In the genomic region with DNA sequence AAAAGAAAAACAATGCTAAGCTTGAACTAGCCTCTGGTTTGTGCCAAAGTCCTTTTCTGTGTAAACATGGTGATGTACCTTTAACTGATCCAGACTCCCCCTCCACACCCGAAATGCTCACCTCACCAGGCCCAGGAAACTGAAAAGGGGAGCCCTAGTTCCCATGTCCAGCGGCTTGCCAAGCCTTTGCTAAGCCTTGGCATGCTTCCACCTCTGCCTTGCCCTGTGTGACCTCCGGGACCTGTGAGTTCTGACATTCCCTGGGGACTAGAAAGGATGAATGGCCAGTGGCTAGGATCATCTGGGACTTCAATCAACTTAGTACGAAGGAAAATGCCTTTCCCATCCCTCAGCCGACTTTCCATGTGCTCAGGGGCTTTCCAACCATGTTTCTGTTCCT, we compare ENCODE assay signal across 16 mouse cellular contexts.
DNase-seq lines count a peak whose midpoint lies in the region; ATAC-seq lines count a peak whose summit lies in the region.
"Had no signal": no experiment of that assay in that cellular context is flagged by ENCODE, and none has a peak within 500 bp of the region (broad histone marks: within the 10 kb centered on the region; RNA-seq: fewer than 3 reads in every experiment).

No protein-coding gene starts in this region.

- no peaks in the 10 kb centered on the region for H3K27me3 ChIP-seq in liver, embryonic 15.5 days
- no peaks in the 10 kb centered on the region for H3K27me3 ChIP-seq in liver, embryonic 12.5 days (replicated peaks)
- H3K27me3 ChIP-seq: embryonic facial prominence, embryonic 13.5 days; hindbrain, embryonic 12.5 days; limb, embryonic 12.5 days; neural tube, embryonic 13.5 days had no signal

- intact Hi-C loops in gastrocnemius, postnatal 36 days (cut with DNase I), result no loop called here

- H3K9me3 ChIP-seq in liver, embryonic 15.5 days (replicated peaks), result no peaks in the 10 kb centered on the region
- no peaks in the 10 kb centered on the region for H3K9me3 ChIP-seq in liver, embryonic 12.5 days (replicated peaks)
- H3K9me3 ChIP-seq: embryonic facial prominence, embryonic 13.5 days; hindbrain, embryonic 12.5 days; neural tube, embryonic 13.5 days had no signal

- peak; percentile 81 for DNase-seq in adrenal gland, postnatal 10 days
- DNase-seq in gastrocnemius, postnatal 36 days, result peak; percentile 62 to 70
- peak; percentile 66 for DNase-seq in kidney, postnatal 14 days
- DNase-seq in spleen, adult 12 weeks (ENCODE audit: low spot score), result no peak
- DNase-seq in c-Kit-positive CD71-positive TER-119-positive erythroid progenitor cells, embryonic 14.5 days (ENCODE audit: low spot score), result no peak
- DNase-seq in layer of hippocampus, adult 11-12 months (ENCODE audit: low spot score), result no peak
- DNase-seq: cerebellum, adult 11-12 months; layer of hippocampus, adult 9-11 months; thymus, adult 2 months had no signal

- WGBS in liver, embryonic 15.5 days (ENCODE audit: insufficient replicate concordance), result 45% methylated on average over 5 of the region's 5 CpGs
- WGBS in liver, embryonic 12.5 days (ENCODE audit: insufficient replicate concordance), result 55% methylated on average over 5 of the region's 5 CpGs

- H3K9ac ChIP-seq in liver, embryonic 15.5 days, result no peak overlapping the region
- H3K9ac ChIP-seq in liver, embryonic 12.5 days, result no peak overlapping the region
- H3K9ac ChIP-seq: embryonic facial prominence, embryonic 13.5 days; hindbrain, embryonic 12.5 days; limb, embryonic 12.5 days; neural tube, embryonic 13.5 days had no signal

- H3K36me3 ChIP-seq in liver, embryonic 15.5 days (replicated peaks), result no peaks in the 10 kb centered on the region
- H3K36me3 ChIP-seq in liver, embryonic 12.5 days, result no peaks in the 10 kb centered on the region
- H3K36me3 ChIP-seq: embryonic facial prominence, embryonic 13.5 days; hindbrain, embryonic 12.5 days; limb, embryonic 12.5 days; neural tube, embryonic 13.5 days had no signal

- no peak overlapping the region for H3K27ac ChIP-seq in liver, embryonic 15.5 days (replicated peaks)
- H3K27ac ChIP-seq in liver, embryonic 12.5 days, result no peak overlapping the region
- H3K27ac ChIP-seq: embryonic facial prominence, embryonic 13.5 days; hindbrain, embryonic 12.5 days; limb, embryonic 12.5 days; neural tube, embryonic 13.5 days had no signal

- no peak overlapping the region for H3K4me2 ChIP-seq in liver, embryonic 15.5 days
- H3K4me2 ChIP-seq in liver, embryonic 12.5 days, result no peak overlapping the region
- H3K4me2 ChIP-seq: embryonic facial prominence, embryonic 13.5 days; hindbrain, embryonic 12.5 days; limb, embryonic 12.5 days; neural tube, embryonic 13.5 days had no signal

- ATAC-seq in liver, embryonic 15.5 days (ENCODE audit: insufficient read depth), result 0 out of 2 replicates have a peak, but pooled peaks have one; percentile 47
- ATAC-seq in liver, embryonic 12.5 days, result no peak

- H3K4me3 ChIP-seq in liver, embryonic 15.5 days (replicated peaks), result no peak overlapping the region
- no peak overlapping the region for H3K4me3 ChIP-seq in liver, embryonic 12.5 days
- H3K4me3 ChIP-seq: embryonic facial prominence, embryonic 13.5 days; hindbrain, embryonic 12.5 days; limb, embryonic 12.5 days; megakaryocyte, embryonic 14.5 days; neural tube, embryonic 13.5 days had no signal

- no peaks in the 10 kb centered on the region; the same call in 1 of the 2 replicates for H3K4me1 ChIP-seq in liver, embryonic 15.5 days (replicated peaks)
- H3K4me1 ChIP-seq in liver, embryonic 12.5 days, result no peaks in the 10 kb centered on the region
- H3K4me1 ChIP-seq: hindbrain, embryonic 12.5 days; limb, embryonic 12.5 days; megakaryocyte, embryonic 14.5 days; neural tube, embryonic 13.5 days had no signal

Comparison
In these comparisons a context has a peak if more than half of its experiments do, and no peak if none do; other contexts are left out.
1. DNase-seq: peak in adrenal gland, postnatal 10 days (single experiment), gastrocnemius, postnatal 36 days (2 of 2) and kidney, postnatal 14 days (single experiment); none in spleen, adult 12 weeks (single experiment), c-Kit-positive CD71-positive TER-119-positive erythroid progenitor cells, embryonic 14.5 days (single experiment) and layer of hippocampus, adult 11-12 months (single experiment).